Mouse (Mus musculus) kidney, adult 9 months (tissue): Measurements from ENCODE around the gene Gm21117.
"Not testable (repeated sequence)": the region's sequence is repeated elsewhere in the genome, so short reads cannot be mapped to it uniquely, and the experiment has no call there.

Experiments used
- DNase-seq: peaks from one replicate; pipeline ENCODE4 v3.0.0; 2022

The Gm21117 gene

GRCm38 (mm10) chrY:51124920-51125319 lies at the start of gene Gm21117:
TSS of gene Gm21117 (plus strand) at chrY:51125220.
- not testable (repeated sequence) for DNase-seq
